Mouse (Mus musculus) myocyte (in vitro differentiated cells): ENCODE measurements around the gene Samd4b. TPM values are rescaled to one million over a fixed set of nuclear protein-coding genes. Genes with fewer than 3 reads are reported as not detected.
A peak's percentile ranks its signal among the peaks of the same experiment; 100 is the strongest.

Source experiments
- H3K27me3 ChIP-seq: one replicate; pipeline ENCODE4 v1.6.1; 2011; ENCODE audit not compliant: control insufficient read depth, insufficient read depth, insufficient read length
- H3K36me3 ChIP-seq: one replicate; pipeline ENCODE4 v1.6.1; 2011; ENCODE audit not compliant: control insufficient read depth, insufficient read depth
- H3K4me2 ChIP-seq: one replicate; pipeline ENCODE4 v1.6.1; 2011; ENCODE audit warnings: low read depth, control low read depth
- H3K4me3 ChIP-seq: one replicate; pipeline ENCODE4 v1.5.1; 2011; ENCODE audit warnings: mild to moderate bottlenecking, control low read depth, moderate library complexity
- H3K79me2 ChIP-seq: one replicate; pipeline ENCODE4 v1.6.1; 2011; ENCODE audit not compliant: control insufficient read depth, insufficient read depth
- H3ac ChIP-seq: one replicate; pipeline ENCODE4 v1.6.1; 2011; ENCODE audit not compliant: control insufficient read depth, insufficient read length
- CEBPB ChIP-seq: IDR thresholded peaks from 2 replicates; pipeline ENCODE4 v1.6.1; 2011; ENCODE audit warnings: mild to moderate bottlenecking, moderate library complexity; ENCODE audit not compliant: poor library complexity, insufficient read depth, severe bottlenecking
- E2F4 ChIP-seq: IDR thresholded peaks from one replicate; pipeline ENCODE4 v1.6.1; 2011; ENCODE audit warnings: mild to moderate bottlenecking, control low read depth, moderate library complexity; ENCODE audit not compliant: insufficient read depth
- MAX ChIP-seq: IDR thresholded peaks from one replicate; pipeline ENCODE4 v1.6.1; 2011; ENCODE audit warnings: low read depth, mild to moderate bottlenecking, control low read depth
- MYOD1 ChIP-seq, 3 experiments: IDR thresholded peaks; one replicate each; pipeline ENCODE4 v1.6.1; 2011; ENCODE audit warnings: control low read depth in 2 of 3, low read depth in 2 of 3, mild to moderate bottlenecking in 2 of 3, moderate library complexity in 1 of 3; ENCODE audit not compliant: insufficient read length in 2 of 3, control insufficient read depth in 1 of 3
- MYOG ChIP-seq, 3 experiments: IDR thresholded peaks; one replicate each; pipeline ENCODE4 v1.6.1; 2011; ENCODE audit warnings: control low read depth in 2 of 3, low read depth in 2 of 3, mild to moderate bottlenecking in 2 of 3; ENCODE audit not compliant: insufficient read length in 2 of 3, control insufficient read depth in 1 of 3, insufficient read depth in 1 of 3
- POLR2A ChIP-seq: IDR thresholded peaks from one replicate; pipeline ENCODE4 v1.6.1; 2011; ENCODE audit warnings: low read depth, mild to moderate bottlenecking, control low read depth, moderate library complexity; ENCODE audit not compliant: insufficient read length
- POLR2AphosphoS2 ChIP-seq: IDR thresholded peaks from one replicate; pipeline ENCODE4 v1.6.1; 2011; ENCODE audit warnings: low read depth, control low read depth; ENCODE audit not compliant: insufficient read length
- REST ChIP-seq: IDR thresholded peaks from one replicate; pipeline ENCODE4 v1.6.1; 2011; ENCODE audit warnings: mild to moderate bottlenecking, control low read depth, moderate library complexity; ENCODE audit not compliant: insufficient read depth, insufficient read length
- SRF ChIP-seq: IDR thresholded peaks from one replicate; pipeline ENCODE4 v1.6.1; 2011; ENCODE audit warnings: low read depth; ENCODE audit not compliant: control insufficient read depth, insufficient read length
- TCF12 ChIP-seq: IDR thresholded peaks from one replicate; pipeline ENCODE4 v1.6.1; 2011; ENCODE audit warnings: mild to moderate bottlenecking, control low read depth; ENCODE audit not compliant: poor library complexity, insufficient read depth, severe bottlenecking
- TCF3 ChIP-seq: IDR thresholded peaks from one replicate; pipeline ENCODE4 v1.6.1; 2011; ENCODE audit warnings: low read depth, control low read depth; ENCODE audit not compliant: insufficient read length
- USF1 ChIP-seq: IDR thresholded peaks from one replicate; pipeline ENCODE4 v1.6.1; 2011; ENCODE audit warnings: low read depth, mild to moderate bottlenecking, control low read depth, moderate library complexity
- polyA plus RNA-seq: library from polyadenylated mRNA; unstranded; fragments of >200 nt; fragmentation: generic; extraction: Trizol; gene quantifications from one replicate; pipeline ENCODE4 v1.2.1, GENCODE M21; 2012; ENCODE audit warnings: missing spikeins

The Samd4b gene
- polyA plus RNA-seq, 1 experiment: 29.4 TPM

DNA sequence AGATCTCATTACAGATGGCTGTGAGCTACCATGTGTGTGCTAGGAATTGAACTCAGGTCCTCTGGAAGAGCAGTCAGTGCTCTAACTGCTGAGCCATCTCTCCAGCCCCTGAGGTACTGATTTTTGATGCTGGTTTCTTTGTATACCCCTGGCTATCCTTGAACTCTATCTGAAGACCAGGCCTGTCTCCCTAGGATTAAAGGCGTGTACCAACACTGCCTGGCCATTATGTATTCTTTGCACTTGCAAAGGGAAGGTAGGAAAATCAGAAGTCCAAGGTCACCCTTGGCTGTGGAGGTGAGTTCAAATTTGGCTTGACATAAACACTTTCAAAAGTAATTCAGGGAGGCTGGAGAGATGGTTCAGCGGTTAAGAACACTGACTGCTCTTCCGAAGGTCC is 243.3 kb downstream of the Samd4b start:
- Histone ChIP-seq H3K79me2 (peaks cover 18% of the 10 kb centered on the region), H3K4me3 (no peak overlapping the region), H3ac (no peak overlapping the region), H3K4me2 (no peak overlapping the region), H3K36me3 (peaks cover 28% of the 10 kb centered on the region), H3K27me3 (no peaks in the 10 kb centered on the region)
- TF ChIP-seq TCF12: no peak
- no peak for TF ChIP-seq MYOG (IDR thresholded peaks at IDR 0.05; ENCODE audit: control insufficient read depth in 1 of 3, insufficient read depth in 1 of 3, insufficient read length in 2 of 3, low read depth in 2 of 3)
- no peak for TF ChIP-seq USF1
- no peak for TF ChIP-seq CEBPB
- no peak for TF ChIP-seq MYOD1 (IDR thresholded peaks at IDR 0.05; ENCODE audit: control insufficient read depth in 1 of 3, insufficient read length in 2 of 3, low read depth in 2 of 3)
- TF ChIP-seq TCF3: no peak
- no peak for TF ChIP-seq REST
- no peak for TF ChIP-seq MAX
- no peak for TF ChIP-seq SRF
- TF ChIP-seq POLR2A: no peak

DNA sequence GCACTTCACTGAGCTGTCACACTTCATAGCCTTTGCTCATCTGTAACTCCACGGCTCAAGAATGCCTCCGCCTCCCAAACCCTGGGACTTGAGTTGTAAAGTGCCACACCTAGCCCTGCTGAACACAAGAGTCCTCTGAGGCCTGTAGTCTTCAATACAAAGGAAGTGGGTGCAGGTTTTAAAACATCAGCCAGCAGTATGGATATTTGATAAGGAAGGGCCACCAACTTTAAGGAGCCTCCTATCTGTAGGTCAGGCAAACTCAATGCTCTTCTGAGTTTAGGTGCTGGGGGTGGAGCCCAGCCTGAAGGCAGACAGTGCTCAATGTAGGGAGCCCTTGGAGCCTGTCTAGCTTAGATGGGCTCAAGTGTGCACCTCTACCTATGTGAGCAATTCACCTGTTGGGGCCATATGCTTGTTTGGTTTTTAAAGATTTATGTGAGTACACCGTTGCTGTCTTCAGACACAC is 243.8 kb downstream of the Samd4b start:
- Histone ChIP-seq H3K36me3 (peaks cover 28% of the 10 kb centered on the region), H3K27me3 (no peaks in the 10 kb centered on the region), H3K79me2 (peaks cover 18% of the 10 kb centered on the region), H3K4me3 (no peak overlapping the region), H3ac (no peak overlapping the region), H3K4me2 (no peak overlapping the region)
- TF ChIP-seq MYOG (IDR thresholded peaks at IDR 0.05; ENCODE audit: control insufficient read depth in 1 of 3, insufficient read depth in 1 of 3, insufficient read length in 2 of 3, low read depth in 2 of 3) (no peak), POLR2AphosphoS2 (peak; percentile 51)

DNA sequence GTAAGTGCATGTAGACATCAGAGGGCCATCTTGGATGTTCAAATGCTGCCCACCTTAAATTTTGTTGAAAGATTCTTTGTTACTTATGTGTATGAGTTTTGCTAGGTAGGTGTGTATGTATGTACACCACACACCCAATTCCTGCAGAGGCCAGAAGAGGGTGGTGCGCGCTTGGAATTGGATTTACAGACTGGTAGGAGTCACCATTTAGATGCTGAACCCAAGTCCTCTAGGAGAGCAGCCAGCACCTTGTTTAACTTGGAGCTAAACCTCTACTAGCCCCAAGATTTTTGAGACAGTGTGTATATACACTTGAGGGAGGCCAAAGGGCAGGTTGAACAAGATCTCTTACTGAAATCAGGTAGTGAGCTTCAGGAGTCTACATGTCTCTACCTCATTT is 244.7 kb downstream of the Samd4b start:
- no peak overlapping the region for H3ac ChIP-seq
- H3K4me2 ChIP-seq: no peak overlapping the region
- H3K27me3 ChIP-seq: no peaks in the 10 kb centered on the region
- no peak overlapping the region for H3K4me3 ChIP-seq
- peaks cover 28% of the 10 kb centered on the region for H3K36me3 ChIP-seq
- H3K79me2 ChIP-seq: peaks cover 18% of the 10 kb centered on the region
- TF ChIP-seq SRF: no peak
- TF ChIP-seq CEBPB: no peak
- TF ChIP-seq MAX: no peak
- TF ChIP-seq USF1: no peak
- TF ChIP-seq TCF12: no peak
- TF ChIP-seq POLR2A: no peak
- TF ChIP-seq POLR2AphosphoS2: no peak
- no peak for TF ChIP-seq MYOD1 (IDR thresholded peaks at IDR 0.05; ENCODE audit: control insufficient read depth in 1 of 3, insufficient read length in 2 of 3, low read depth in 2 of 3)

DNA sequence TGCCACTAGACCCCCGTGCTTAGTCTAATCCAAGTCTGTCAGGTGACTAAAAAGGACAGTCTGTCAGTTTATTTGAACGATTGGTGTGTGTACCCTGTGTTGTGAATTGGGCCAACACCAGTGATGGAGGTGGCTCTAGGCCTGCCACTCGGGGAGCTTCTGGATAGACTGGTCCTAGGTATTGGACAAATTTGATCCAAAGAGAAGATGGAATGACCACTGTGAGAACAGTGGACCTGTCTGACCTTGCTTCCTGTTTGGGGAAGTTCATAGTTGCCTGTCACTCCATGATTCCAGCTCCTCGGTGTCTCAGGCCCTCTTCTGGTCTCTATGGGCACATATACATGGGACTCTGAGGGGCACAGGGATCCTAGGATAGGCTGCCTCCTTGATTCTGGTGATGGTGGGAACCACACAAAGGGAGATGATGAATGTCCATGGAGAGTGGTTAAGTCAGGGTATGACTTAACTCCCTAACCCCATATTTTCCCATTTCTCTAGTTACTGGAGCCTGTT is 246.2 kb downstream of the Samd4b start:
- Histone ChIP-seq H3K4me2 (peak overlapping the region; percentile 71), H3K36me3 (peaks cover 28% of the 10 kb centered on the region), H3ac (peak overlapping the region; percentile 23), H3K4me3 (peak overlapping the region; percentile 97), H3K79me2 (peaks cover 18% of the 10 kb centered on the region), H3K27me3 (no peaks in the 10 kb centered on the region)
- TF ChIP-seq MYOD1 (IDR thresholded peaks at IDR 0.05; ENCODE audit: control insufficient read depth in 1 of 3, insufficient read length in 2 of 3, low read depth in 2 of 3) (no peak), POLR2AphosphoS2 (peak; percentile 25)

DNA sequence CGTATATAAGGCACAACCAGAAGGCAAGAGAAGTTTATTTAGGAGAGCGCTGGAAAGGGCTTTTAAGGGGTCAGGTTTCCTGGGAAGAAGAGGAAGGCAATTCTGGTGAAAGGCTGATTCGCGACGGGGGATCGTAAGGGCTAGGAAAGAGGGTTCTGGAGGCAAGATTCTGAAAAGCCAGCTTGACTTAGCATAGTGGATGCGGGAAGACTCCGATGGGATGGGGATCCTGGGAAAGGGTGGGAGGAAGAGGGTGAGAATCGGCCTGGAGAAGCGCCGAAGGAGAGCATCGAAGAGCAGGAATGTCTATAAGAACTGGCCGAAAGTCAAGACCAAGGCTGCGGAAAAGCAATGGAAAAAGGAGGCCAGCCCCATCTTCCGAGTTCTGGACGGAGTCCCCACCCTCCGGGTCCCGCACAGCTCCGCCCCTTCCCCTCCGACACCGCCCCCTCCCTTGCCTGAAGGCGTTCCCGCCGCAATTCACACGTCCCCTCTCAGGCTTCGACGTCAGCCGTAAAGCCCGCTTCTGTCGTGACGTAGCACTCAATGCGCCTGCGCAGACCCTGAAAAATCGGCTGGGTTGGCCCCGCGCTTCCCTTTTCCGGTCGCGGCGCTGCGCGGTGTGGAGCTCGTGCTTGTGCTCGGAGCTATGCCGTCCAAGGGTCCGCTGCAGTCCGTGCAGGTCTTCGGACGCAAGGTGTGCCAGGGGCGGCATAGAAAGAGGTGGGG is 247.6 kb downstream of the Samd4b start, which contains the start of gene Rps16:
Rps16 (plus strand) TSS at position 498 of the 729 bp plus-strand sequence.
- TF ChIP-seq CEBPB: no peak
- TF ChIP-seq MYOG (IDR thresholded peaks at IDR 0.05; ENCODE audit: control insufficient read depth in 1 of 3, insufficient read depth in 1 of 3, insufficient read length in 2 of 3, low read depth in 2 of 3): no peak
- TF ChIP-seq MAX: no peak
- peak; percentile 57 for TF ChIP-seq SRF
- no peak for TF ChIP-seq MYOD1 (IDR thresholded peaks at IDR 0.05; ENCODE audit: control insufficient read depth in 1 of 3, insufficient read length in 2 of 3, low read depth in 2 of 3)
- no peak for TF ChIP-seq TCF12
- no peak for TF ChIP-seq USF1
- no peak for TF ChIP-seq REST
- TF ChIP-seq POLR2AphosphoS2: peak; percentile 48
- no peak for TF ChIP-seq TCF3
- TF ChIP-seq POLR2A: peak; percentile 69
- TF ChIP-seq E2F4: peak; percentile 48
- Histone ChIP-seq H3K27me3 (no peaks in the 10 kb centered on the region), H3K4me3 (peak within 1 kb of the TSS; percentile 97), H3K79me2 (peaks cover 18% of the 10 kb centered on the region), H3K36me3 (peaks cover 28% of the 10 kb centered on the region), H3K4me2 (peak within 1 kb of the TSS; percentile 78), H3ac (peak within 1 kb of the TSS; percentile 23)

Other genes with a start within 250 kb of the Samd4b start
- 4,542 TPM for gene Rps16, start 247.5 kb downstream of the Samd4b start, polyA plus RNA-seq
- gene Plekhg2, start 225.5 kb downstream of the Samd4b start, polyA plus RNA-seq: 15.8 TPM
- gene Zfp36, start 217.9 kb downstream of the Samd4b start, polyA plus RNA-seq: 7.5 TPM
- 34.2 TPM for gene Med29, start 205.4 kb downstream of the Samd4b start, polyA plus RNA-seq
- 34.3 TPM for gene Paf1, start 205.2 kb downstream of the Samd4b start, polyA plus RNA-seq
- not detected for gene Gmfg, start 160.7 kb downstream of the Samd4b start, polyA plus RNA-seq
- gene Lrfn1, start 146.2 kb downstream of the Samd4b start, polyA plus RNA-seq: not detected
- gene Ifnl2, start 87.7 kb downstream of the Samd4b start, polyA plus RNA-seq: not detected
- not detected for gene Ifnl3, start 75.3 kb downstream of the Samd4b start, polyA plus RNA-seq
- not detected for gene Sycn, start 57.3 kb downstream of the Samd4b start, polyA plus RNA-seq
- 0.07 TPM for gene Nccrp1, start 50.9 kb downstream of the Samd4b start, polyA plus RNA-seq
- 27.5 TPM for gene Pak4, start within 50 bp of the Samd4b start, polyA plus RNA-seq
- not detected for gene Acp7, start 33.2 kb upstream of the Samd4b start, polyA plus RNA-seq
- gene Fbxo27, start 94.7 kb upstream of the Samd4b start, polyA plus RNA-seq: not detected
- 33.1 TPM for gene Fbxo17, start 118.7 kb upstream of the Samd4b start, polyA plus RNA-seq
- gene Mrps12, start 143.7 kb upstream of the Samd4b start, polyA plus RNA-seq: 132 TPM
- 10.5 TPM for gene Sars2, start 143.8 kb upstream of the Samd4b start, polyA plus RNA-seq
- not detected for gene Ccer2, start 158.0 kb upstream of the Samd4b start, polyA plus RNA-seq
- gene Sirt2, start 168.6 kb upstream of the Samd4b start, polyA plus RNA-seq: 100.0 TPM
- gene Nfkbib, start 169.4 kb upstream of the Samd4b start, polyA plus RNA-seq: 59.3 TPM
- gene Rinl, start 190.8 kb upstream of the Samd4b start, polyA plus RNA-seq: 0.12 TPM
- 230 TPM for gene Hnrnpl, start 210.4 kb upstream of the Samd4b start, polyA plus RNA-seq
- 132 TPM for gene Ech1, start 227.1 kb upstream of the Samd4b start, polyA plus RNA-seq
- 3.0 TPM for gene Lgals4, start 235.7 kb upstream of the Samd4b start, polyA plus RNA-seq